Mouse (Mus musculus) B cell, adult 67 days (primary cell): ENCODE results near the gene Fancg. TPM values are rescaled to one million over a fixed set of nuclear protein-coding genes. Genes with fewer than 3 reads are reported as not detected.

ENCODE experiments used
- total RNA-seq, 2 experiments: library from RNA; stranded (reverse); gene quantifications; 4 replicates each; pipeline ENCODE4 v1.2.4; 2023

Gene Fancg
- 10 to 100 TPM; 34.4 to 36.7 TPM for total RNA-seq

GRCm38 (mm10) chr4:43010161-43011038 lies at the start of gene Fancg:
Fancg (minus strand) TSS chr4:43010506.

GRCm38 (mm10) chr4:43058753-43059654 lies 48.7 kb upstream of the Fancg start, which contains the start of gene Unc13b:
Unc13b (plus strand) TSS chr4:43058953.

GRCm38 (mm10) chr4:43045659-43046302 lies 35.5 kb upstream of the Fancg start, which contains the start of gene Fam214b:
Fam214b (minus strand) TSS chr4:43046220.

GRCm38 (mm10) chr4:43031237-43031995 lies 21.1 kb upstream of the Fancg start, which contains the start of gene Stoml2:
Stoml2 (minus strand) TSS chr4:43031710.

GRCm38 (mm10) chr4:43025084-43025960 lies 15.0 kb upstream of the Fancg start, which contains the start of gene Pigo:
Pigo (minus strand) TSS chr4:43025819.

GRCm38 (mm10) chr4:43000141-43000986 lies 9.9 kb downstream of the Fancg start, which contains the start of gene Vcp:
Vcp (minus strand) TSS chr4:43000507.

GRCm38 (mm10) chr4:42969304-42969703 lies 41.0 kb downstream of the Fancg start, which contains the start of gene 1700022I11Rik:
1700022I11Rik (plus strand) TSS chr4:42969604.

Other genes starting within 250 kb of the Fancg start
- gene Ccl21a, start 236.5 kb downstream of the Fancg start, total RNA-seq = not detected
- not detected for gene Fam205a1, start 156.6 kb downstream of the Fancg start, total RNA-seq
- not detected for gene Gm12394, start 153.7 kb downstream of the Fancg start, total RNA-seq
- gene Fam205c, start 136.3 kb downstream of the Fancg start, total RNA-seq = not detected
- gene Phf24, start 93.8 kb downstream of the Fancg start, total RNA-seq = not detected
- 10 to 100 TPM; 30.5 to 36.6 TPM for gene Dnajb5, start 60.7 kb downstream of the Fancg start, total RNA-seq
- gene 1700022I11Rik, start 40.9 kb downstream of the Fancg start, total RNA-seq = 1 to 10 TPM in 1 of 2 experiments, not detected in 1; 1.2 TPM
- 100 to 1,000 TPM; 107 to 119 TPM for gene Vcp, start 10.0 kb downstream of the Fancg start, total RNA-seq
- 10 to 100 TPM; 35.7 to 37.4 TPM for gene Pigo, start 15.3 kb upstream of the Fancg start, total RNA-seq
- 10 to 100 TPM; 80.4 to 84.8 TPM for gene Stoml2, start 21.2 kb upstream of the Fancg start, total RNA-seq
- gene Fam214b, start 35.7 kb upstream of the Fancg start, total RNA-seq = 10 to 100 TPM; 20.0 to 24.6 TPM
- gene Unc13b, start 48.4 kb upstream of the Fancg start, total RNA-seq = under 1 TPM; 0.33 to 0.96 TPM